Mouse (Mus musculus): ENCODE data around the gene Adgre1. TPM values are rescaled to one million over a fixed set of nuclear protein-coding genes. Genes with fewer than 3 reads are reported as not detected.

The Adgre1 gene
- 12.3 TPM for polyA plus RNA-seq (2014; fragmentation: Illumina TruSeq; extraction: RNeasy Lipid Tissue Mini Kit (QIAGEN cat#74804); ENCODE audit: insufficient read depth, low read depth, low replicate concordance)

GRCm38 (mm10) chr17:57358441-57358840 lies at the start of gene Adgre1:
Adgre1 (plus strand) TSS chr17:57358691.

Other genes with a start within 250 kb of the Adgre1 start
- not detected for gene Cd70, start 208.9 kb upstream of the Adgre1 start, polyA plus RNA-seq (2014; fragmentation: Illumina TruSeq; extraction: RNeasy Lipid Tissue Mini Kit (QIAGEN cat#74804); ENCODE audit: insufficient read depth, low read depth, low replicate concordance)
- gene Tnfsf14, start 164.5 kb upstream of the Adgre1 start, polyA plus RNA-seq (2014; fragmentation: Illumina TruSeq; extraction: RNeasy Lipid Tissue Mini Kit (QIAGEN cat#74804); ENCODE audit: insufficient read depth, low read depth, low replicate concordance), result 1.2 TPM
- gene C3, start 130.6 kb upstream of the Adgre1 start, polyA plus RNA-seq (2014; fragmentation: Illumina TruSeq; extraction: RNeasy Lipid Tissue Mini Kit (QIAGEN cat#74804); ENCODE audit: insufficient read depth, low read depth, low replicate concordance), result 224 TPM
- 39.6 TPM for gene Gpr108, start 110.2 kb upstream of the Adgre1 start, polyA plus RNA-seq (2014; fragmentation: Illumina TruSeq; extraction: RNeasy Lipid Tissue Mini Kit (QIAGEN cat#74804); ENCODE audit: insufficient read depth, low read depth, low replicate concordance)
- gene Trip10, start 109.2 kb upstream of the Adgre1 start, polyA plus RNA-seq (2014; fragmentation: Illumina TruSeq; extraction: RNeasy Lipid Tissue Mini Kit (QIAGEN cat#74804); ENCODE audit: insufficient read depth, low read depth, low replicate concordance), result 37.0 TPM
- gene Vav1, start 79.6 kb upstream of the Adgre1 start, polyA plus RNA-seq (2014; fragmentation: Illumina TruSeq; extraction: RNeasy Lipid Tissue Mini Kit (QIAGEN cat#74804); ENCODE audit: insufficient read depth, low read depth, low replicate concordance), result 12.2 TPM
- gene Vmn2r120, start 186.8 kb downstream of the Adgre1 start, polyA plus RNA-seq (2014; fragmentation: Illumina TruSeq; extraction: RNeasy Lipid Tissue Mini Kit (QIAGEN cat#74804); ENCODE audit: insufficient read depth, low read depth, low replicate concordance), result not detected

Measured in lung, adult 10 weeks (tissue).